Mouse (Mus musculus) kidney, embryonic 15.5 days (tissue): ENCODE data around the gene Znrf2. TPM values are rescaled to one million over a fixed set of nuclear protein-coding genes. Genes with fewer than 3 reads are reported as not detected.
"Not testable (repeated sequence)": the region's sequence is repeated elsewhere in the genome, so short reads cannot be mapped to it uniquely, and the experiment has no call there.

Experiments used
- ATAC-seq: fragments of 200-750 bp; cut with Nextera tagmentation; replicated peaks from 2 replicates; pipeline ENCODE4 v1.8.0; 2017; ENCODE audit warnings: moderate TSS enrichment; ENCODE audit not compliant: low FRiP score
- H3K27ac ChIP-seq: fragments of 300-500 bp; sonication (generic); 2 replicates; pipeline ENCODE4 v1.5.1; 2015; ENCODE audit warnings: mild to moderate bottlenecking, inconsistent platforms
- H3K27me3 ChIP-seq: fragments of 300-500 bp; sonication (generic); 2 replicates; pipeline ENCODE4 v1.6.1; 2015; ENCODE audit warnings: inconsistent platforms
- H3K36me3 ChIP-seq: fragments of 300-500 bp; sonication (generic); 2 replicates; pipeline ENCODE4 v1.6.1; 2015; ENCODE audit warnings: inconsistent platforms
- H3K4me1 ChIP-seq: fragments of 300-500 bp; sonication (generic); 2 replicates; pipeline ENCODE4 v1.6.1; 2015; ENCODE audit warnings: inconsistent platforms
- H3K4me2 ChIP-seq: fragments of 300-500 bp; sonication (generic); 2 replicates; pipeline ENCODE4 v1.6.1; 2015; ENCODE audit warnings: moderate library complexity, mild to moderate bottlenecking, inconsistent platforms
- H3K4me3 ChIP-seq: fragments of 300-500 bp; sonication (generic); replicated peaks from 2 replicates; pipeline ENCODE4 v1.5.1; 2015; ENCODE audit warnings: mild to moderate bottlenecking, inconsistent platforms
- H3K9ac ChIP-seq: fragments of 300-500 bp; sonication (generic); 2 replicates; pipeline ENCODE4 v1.6.1; 2015; ENCODE audit warnings: mild to moderate bottlenecking, inconsistent platforms
- H3K9me3 ChIP-seq: fragments of 300-500 bp; sonication (generic); replicated peaks from 2 replicates; pipeline ENCODE4 v1.6.1; 2016; ENCODE audit warnings: inconsistent platforms
- WGBS: fragments of 180-500 bp; shearing (Covaris S2); methylation state at CpG from one replicate; pipeline ENCODE4 v1.1.7; 2015; ENCODE audit warnings: mixed read lengths; 5-methylcytosine and 5-hydroxymethylcytosine counted together
- polyA plus RNA-seq: library from polyadenylated mRNA; unstranded; fragments of >200 nt; fragmentation: Nextera tagmentation; extraction: Ambion mirVana; gene quantifications from 2 replicates; pipeline ENCODE4 v1.2.1, GENCODE M21; 2015

Znrf2 gene
- polyA plus RNA-seq, 1 experiment from 2014 or later = 4.1 TPM

DNA sequence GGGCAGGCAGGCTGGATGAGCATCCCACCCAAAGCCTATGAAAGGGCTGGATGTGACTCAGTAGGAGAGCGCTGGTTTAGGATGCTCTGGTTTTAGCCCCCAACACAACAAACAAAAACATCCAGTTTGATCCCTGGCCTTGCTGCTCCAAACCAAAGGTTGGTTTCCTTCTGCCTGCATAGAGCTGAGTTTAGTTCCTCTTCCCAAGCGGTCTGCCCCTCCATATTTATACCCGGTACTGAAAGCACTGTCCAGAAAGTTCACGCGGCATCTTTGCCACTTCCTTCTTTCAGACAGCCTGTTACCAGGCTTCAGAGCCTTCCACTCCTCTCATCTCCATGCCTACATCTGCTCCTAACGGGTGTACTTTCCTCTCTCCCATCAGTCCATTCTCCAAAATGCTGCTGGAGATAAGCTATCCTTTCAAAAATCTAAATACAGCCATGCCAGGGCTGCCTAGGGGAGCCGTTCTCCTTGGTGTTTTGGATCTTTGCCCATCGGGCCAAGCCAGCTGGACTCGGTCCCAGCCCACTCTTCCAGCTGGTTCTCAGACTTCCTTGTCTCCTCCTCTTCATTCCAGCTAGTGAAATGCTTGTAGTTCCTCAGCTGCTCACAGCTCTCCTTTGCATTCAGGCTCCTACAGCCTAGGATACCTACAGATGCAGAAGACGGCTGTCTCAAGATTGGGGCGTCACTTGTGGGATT lies 5.0 kb upstream of the Znrf2 start:
- H3K4me1 ChIP-seq = peaks cover 20% of the 10 kb centered on the region
- H3K9ac ChIP-seq = no peak overlapping the region
- no peak overlapping the region for H3K4me3 ChIP-seq
- no peak overlapping the region for H3K4me2 ChIP-seq
- H3K36me3 ChIP-seq = no peaks in the 10 kb centered on the region
- no peak for ATAC-seq
- 73% methylated on average over 11 of the region's 11 CpGs for WGBS
- peak overlapping the region; percentile 58 for H3K27ac ChIP-seq
- H3K27me3 ChIP-seq = no peaks in the 10 kb centered on the region
- no peaks in the 10 kb centered on the region for H3K9me3 ChIP-seq

GRCm38 (mm10) chr6:54812276-54812675 lies 4.4 kb upstream of the Znrf2 start:
- ATAC-seq = no peak
- H3K27ac ChIP-seq = peak overlapping the region; percentile 58; the same call in 1 of the 2 replicates

DNA sequence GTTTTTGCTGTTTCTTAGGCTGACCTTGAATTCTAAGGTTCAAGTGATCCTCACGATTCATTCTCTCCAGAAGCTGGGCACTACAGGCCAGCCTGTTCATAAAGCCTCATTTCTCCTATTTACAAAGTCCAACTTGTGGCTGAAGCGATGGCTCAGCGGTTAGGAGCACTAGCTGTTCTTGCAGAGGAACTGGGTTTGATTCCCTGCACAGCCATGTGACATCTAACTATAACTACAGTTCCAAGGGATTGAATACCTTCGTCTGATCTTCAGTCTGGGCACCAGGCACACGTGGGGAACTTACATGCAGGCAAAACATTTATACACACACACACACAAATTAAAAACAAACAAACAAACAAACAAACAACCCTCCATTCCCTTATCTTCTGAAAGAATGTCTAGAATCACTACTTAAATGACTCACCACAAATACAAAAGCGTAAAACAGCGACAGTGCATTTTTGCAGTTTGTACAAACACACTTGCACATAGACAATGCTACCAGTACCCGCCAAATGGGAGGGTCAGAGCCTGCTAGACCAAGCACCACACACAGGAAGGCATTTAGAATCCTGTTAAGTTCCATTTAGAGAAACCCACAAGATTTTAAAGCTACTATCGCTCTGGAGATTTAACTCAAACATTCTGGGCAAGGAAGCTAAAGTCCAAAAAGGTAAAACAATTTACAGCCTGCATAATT lies 1.1 kb upstream of the Znrf2 start:
- no peak for ATAC-seq
- H3K9me3 ChIP-seq = no peaks in the 10 kb centered on the region
- WGBS = 83% methylated on average over 9 of the region's 9 CpGs
- H3K4me3 ChIP-seq = peak overlapping the region; percentile 88; the same call in 1 of the 2 replicates
- peaks cover 40% of the 10 kb centered on the region for H3K4me1 ChIP-seq
- peak overlapping the region; percentile 68 for H3K4me2 ChIP-seq
- H3K9ac ChIP-seq = 0 out of 2 replicates have a peak overlapping the region, but pooled peaks have one; percentile 8
- H3K27me3 ChIP-seq = no peaks in the 10 kb centered on the region
- H3K36me3 ChIP-seq = no peaks in the 10 kb centered on the region
- no peak overlapping the region for H3K27ac ChIP-seq

More at GRCm38 (mm10) chr6:54812276-54812675, 4.4 kb upstream of the Znrf2 start:
- 79% methylated on average over 6 of the region's 6 CpGs for WGBS
- Histone ChIP-seq H3K27me3 (no peaks in the 10 kb centered on the region), H3K4me1 (peaks cover 20% of the 10 kb centered on the region), H3K9ac (no peak overlapping the region), H3K4me3 (no peak overlapping the region), H3K4me2 (no peak overlapping the region), H3K36me3 (no peaks in the 10 kb centered on the region), H3K9me3 (no peaks in the 10 kb centered on the region)

- no peaks in the 10 kb centered on the region for H3K9me3 ChIP-seq
- H3K4me2 ChIP-seq = peak overlapping the region; percentile 68
- peak overlapping the region; percentile 88 for H3K4me3 ChIP-seq
- peaks cover 30% of the 10 kb centered on the region for H3K4me1 ChIP-seq
- H3K27ac ChIP-seq = peak overlapping the region; percentile 97
- H3K9ac ChIP-seq = peak overlapping the region; percentile 94
- H3K27me3 ChIP-seq = no peaks in the 10 kb centered on the region
- no peaks in the 10 kb centered on the region for H3K36me3 ChIP-seq
- ATAC-seq = peak; percentile 61
- WGBS = under 1% methylated on average over 22 of the region's 39 CpGs
These were observed 601 bp downstream of the Znrf2 start for GRCm38 (mm10) chr6:54817266-54817767.

GRCm38 (mm10) chr6:54818389-54818788 lies 1.7 kb downstream of the Znrf2 start:
- H3K4me1 ChIP-seq = peaks cover 26% of the 10 kb centered on the region
- no peaks in the 10 kb centered on the region for H3K27me3 ChIP-seq
- peak overlapping the region; percentile 68 for H3K4me2 ChIP-seq
- peak overlapping the region; percentile 88 for H3K4me3 ChIP-seq
- ATAC-seq = no peak
- no peaks in the 10 kb centered on the region for H3K36me3 ChIP-seq
- H3K9me3 ChIP-seq = no peaks in the 10 kb centered on the region
- 0 out of 2 replicates have a peak overlapping the region, but pooled peaks have one; percentile 94 for H3K9ac ChIP-seq
- WGBS = 56% methylated on average over 2 of the region's 2 CpGs
- no peak overlapping the region for H3K27ac ChIP-seq

GRCm38 (mm10) chr6:54819272-54819671 lies 2.6 kb downstream of the Znrf2 start:
- Histone ChIP-seq H3K36me3 (no peaks in the 10 kb centered on the region), H3K27me3 (no peaks in the 10 kb centered on the region), H3K9ac (no peak overlapping the region), H3K4me2 (no peak overlapping the region), H3K4me3 (no peak overlapping the region), H3K9me3 (no peaks in the 10 kb centered on the region), H3K4me1 (peaks cover 26% of the 10 kb centered on the region), H3K27ac (no peak overlapping the region)
- WGBS = 42% methylated on average over 4 of the region's 4 CpGs
- ATAC-seq = no peak

GRCm38 (mm10) chr6:54819746-54820145 lies 3.0 kb downstream of the Znrf2 start:
- H3K9ac ChIP-seq = no peak overlapping the region
- 73% methylated on average over 3 of the region's 3 CpGs for WGBS
- H3K9me3 ChIP-seq = no peaks in the 10 kb centered on the region
- H3K4me3 ChIP-seq = no peak overlapping the region
- no peak overlapping the region for H3K4me2 ChIP-seq
- no peak for ATAC-seq
- H3K36me3 ChIP-seq = no peaks in the 10 kb centered on the region
- no peak overlapping the region for H3K27ac ChIP-seq
- peaks cover 26% of the 10 kb centered on the region for H3K4me1 ChIP-seq
- H3K27me3 ChIP-seq = no peaks in the 10 kb centered on the region

- no peak overlapping the region for H3K27ac ChIP-seq
- H3K4me1 ChIP-seq = peaks cover 20% of the 10 kb centered on the region
- no peaks in the 10 kb centered on the region for H3K27me3 ChIP-seq
- H3K4me3 ChIP-seq = no peak overlapping the region
- ATAC-seq = no peak
- no peak overlapping the region for H3K9ac ChIP-seq
- H3K9me3 ChIP-seq = no peaks in the 10 kb centered on the region
- 63% methylated on average over 4 of the region's 4 CpGs for WGBS
- H3K4me2 ChIP-seq = no peak overlapping the region
- H3K36me3 ChIP-seq = no peaks in the 10 kb centered on the region
These were observed 5.6 kb downstream of the Znrf2 start for GRCm38 (mm10) chr6:54822348-54822747.

DNA sequence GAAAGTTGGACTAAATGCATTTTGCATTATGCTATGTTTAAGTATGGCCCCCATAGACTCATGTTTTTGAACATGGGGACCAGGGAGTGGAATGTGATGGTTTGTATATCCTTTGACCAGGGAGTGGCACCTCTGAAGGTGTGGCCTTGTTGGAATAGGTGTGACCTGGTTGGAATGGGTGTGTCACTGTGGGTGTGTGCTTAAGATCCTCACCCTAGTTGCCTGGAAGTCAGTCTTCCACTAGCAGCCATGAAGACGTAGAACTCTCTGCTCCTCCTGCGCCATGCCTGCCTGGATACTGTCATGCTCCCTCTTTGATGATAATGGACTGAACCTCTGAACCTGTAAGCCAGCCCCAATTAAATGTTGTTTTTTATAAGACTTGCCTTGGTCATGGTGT lies 7.8 kb downstream of the Znrf2 start:
- not testable (repeated sequence) for H3K4me2 ChIP-seq, ATAC-seq, H3K36me3 ChIP-seq, H3K27ac ChIP-seq, H3K27me3 ChIP-seq, H3K9ac ChIP-seq, H3K4me3 ChIP-seq, H3K9me3 ChIP-seq, H3K4me1 ChIP-seq
- 92% methylated on average over 2 of the region's 2 CpGs for WGBS

DNA sequence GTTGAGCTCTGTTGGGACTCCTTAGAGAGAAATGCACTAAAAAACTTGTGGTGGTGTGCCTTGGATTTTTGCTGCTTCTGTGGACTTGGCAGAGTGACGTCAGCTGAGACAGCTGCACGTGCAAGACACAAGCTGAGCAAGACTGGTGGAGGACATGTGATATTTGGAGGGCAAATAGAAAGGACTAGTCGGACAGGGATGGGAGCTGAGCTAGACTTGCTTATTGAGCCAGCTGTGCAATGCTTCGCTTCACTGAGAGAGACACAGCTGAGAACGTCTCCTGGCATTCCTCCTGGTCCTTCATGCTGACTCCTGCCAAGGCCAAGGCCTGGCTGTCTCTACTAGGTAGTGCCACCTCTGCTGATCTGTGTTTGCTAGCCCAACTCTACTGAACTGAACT lies 10.8 kb downstream of the Znrf2 start:
- H3K9me3 ChIP-seq = no peaks in the 10 kb centered on the region
- no peak for ATAC-seq
- H3K9ac ChIP-seq = no peak overlapping the region
- H3K4me1 ChIP-seq = peaks cover 21% of the 10 kb centered on the region
- H3K27ac ChIP-seq = no peak overlapping the region
- no peak overlapping the region for H3K4me3 ChIP-seq
- H3K27me3 ChIP-seq = no peaks in the 10 kb centered on the region
- no peak overlapping the region for H3K4me2 ChIP-seq
- no peaks in the 10 kb centered on the region for H3K36me3 ChIP-seq
- WGBS = 74% methylated on average over 5 of the region's 5 CpGs

- H3K9ac ChIP-seq = no peak overlapping the region
- 83% methylated on average over 1 of the region's 1 CpGs for WGBS
- H3K4me3 ChIP-seq = no peak overlapping the region
- H3K4me2 ChIP-seq = no peak overlapping the region
- ATAC-seq = no peak
- no peaks in the 10 kb centered on the region for H3K36me3 ChIP-seq
- H3K9me3 ChIP-seq = no peaks in the 10 kb centered on the region
- H3K27ac ChIP-seq = no peak overlapping the region
- H3K4me1 ChIP-seq = peaks cover 21% of the 10 kb centered on the region
- H3K27me3 ChIP-seq = no peaks in the 10 kb centered on the region
These were observed 11.6 kb downstream of the Znrf2 start for GRCm38 (mm10) chr6:54828274-54828673.

GRCm38 (mm10) chr6:54830048-54830772 lies 13.5 kb downstream of the Znrf2 start:
- peaks cover 21% of the 10 kb centered on the region for H3K4me1 ChIP-seq
- H3K36me3 ChIP-seq = no peaks in the 10 kb centered on the region
- no peaks in the 10 kb centered on the region for H3K27me3 ChIP-seq
- no peak for ATAC-seq
- 86% methylated on average over 7 of the region's 7 CpGs for WGBS
- H3K27ac ChIP-seq = no peak overlapping the region
- no peak overlapping the region for H3K4me3 ChIP-seq
- H3K9me3 ChIP-seq = no peaks in the 10 kb centered on the region
- H3K9ac ChIP-seq = no peak overlapping the region
- H3K4me2 ChIP-seq = no peak overlapping the region
